Mouse (Mus musculus): ENCODE data around the gene Kdf1. TPM values are rescaled to one million over a fixed set of nuclear protein-coding genes. Genes with fewer than 3 reads are reported as not detected.

Gene Kdf1
- total RNA-seq, 2 experiments from 2014 or later: not detected

- DNase-seq: no peak
- intact Hi-C loops (cut with DNase I): no loop called here
These were observed 33.3 kb downstream of the Kdf1 start for GRCm38 (mm10) chr4:133552029-133552428.

GRCm38 (mm10) chr4:133552768-133553447 is 34.1 kb downstream of the Kdf1 start, which contains the start of gene Nr0b2:
Nr0b2 (plus strand) TSS chr4:133553376.
- DNase-seq: peak; percentile 68 to 71
- intact Hi-C loops (cut with DNase I): no loop called here

GRCm38 (mm10) chr4:133553448-133554330 is 34.9 kb downstream of the Kdf1 start:
- DNase-seq: peak; percentile 8 to 57
- intact Hi-C loops (cut with DNase I): no loop called here

GRCm38 (mm10) chr4:133557041-133557717 is 38.4 kb downstream of the Kdf1 start:
- DNase-seq: no peak
- intact Hi-C loops (cut with DNase I): no loop called here

- no peak for DNase-seq
- intact Hi-C loops (cut with DNase I): no loop called here
These were observed 41.1 kb downstream of the Kdf1 start for GRCm38 (mm10) chr4:133559846-133560245.

- DNase-seq: no peak
- intact Hi-C loops (cut with DNase I): no loop called here
These were observed 42.9 kb downstream of the Kdf1 start for GRCm38 (mm10) chr4:133561622-133562021.

GRCm38 (mm10) chr4:133563123-133563571 is 44.4 kb downstream of the Kdf1 start:
- intact Hi-C loops (cut with DNase I): no loop called here
- DNase-seq: peak; percentile 83 to 87

GRCm38 (mm10) chr4:133567251-133567650 is 48.5 kb downstream of the Kdf1 start:
- intact Hi-C loops (cut with DNase I): no loop called here
- DNase-seq: no peak

GRCm38 (mm10) chr4:133569291-133570065 is 50.7 kb downstream of the Kdf1 start:
- intact Hi-C loops (cut with DNase I): no loop called here
- DNase-seq: no peak

- DNase-seq: no peak
- intact Hi-C loops (cut with DNase I): no loop called here
These were observed 51.3 kb downstream of the Kdf1 start for GRCm38 (mm10) chr4:133570066-133570466.

- intact Hi-C loops (cut with DNase I): no loop called here
- DNase-seq: peak; percentile 94 to 96
These were observed 55.5 kb downstream of the Kdf1 start, which contains the start of gene Gpatch3 for GRCm38 (mm10) chr4:133574070-133574842. Gpatch3 (plus strand) TSS chr4:133574745.

GRCm38 (mm10) chr4:133574843-133575202 is 56.1 kb downstream of the Kdf1 start:
- DNase-seq: no peak
- intact Hi-C loops (cut with DNase I): no loop called here

- intact Hi-C loops (cut with DNase I): no loop called here
- DNase-seq: no peak
These were observed 59.2 kb downstream of the Kdf1 start for GRCm38 (mm10) chr4:133577983-133578382.

Small RNAs within 50 kb of the gene (microRNA-seq; reads per million reads assigned to microRNA genes)
- 0 reads per million in 2 experiments for gene Gm23158

Other genes with a start within 250 kb of the Kdf1 start
- 10 to 100 TPM; 28.7 to 31.7 TPM for gene Tmem222, start 241.2 kb upstream of the Kdf1 start, total RNA-seq (2021)
- 10 to 100 TPM; 55.3 to 58.8 TPM for gene Wdtc1, start 165.5 kb upstream of the Kdf1 start, total RNA-seq (2021)
- gene Slc9a1, start 149.3 kb upstream of the Kdf1 start, total RNA-seq (2021): 10 to 100 TPM; 21.4 to 24.2 TPM
- gene Tent5b, start 38.8 kb upstream of the Kdf1 start, total RNA-seq (2021): 1 to 10 TPM in 1 of 2 experiments, under 1 TPM in 1; 0.87 to 8.5 TPM
- 1 to 10 TPM; 1.6 to 2.8 TPM for gene Trnp1, start 20.4 kb upstream of the Kdf1 start, total RNA-seq (2021)
- 10 to 100 TPM; 71.0 to 74.5 TPM for gene Nudc, start 27.0 kb downstream of the Kdf1 start, total RNA-seq (2021)
- gene Nr0b2, start 34.4 kb downstream of the Kdf1 start, total RNA-seq (2021): 10 to 100 TPM; 13.9 to 20.4 TPM
- gene Gpatch3, start 55.8 kb downstream of the Kdf1 start, total RNA-seq (2021): 1 to 10 TPM; 5.1 to 8.3 TPM
- 1 to 10 TPM; 9.0 to 9.8 TPM for gene Gpn2, start 65.4 kb downstream of the Kdf1 start, total RNA-seq (2021)
- 1 to 10 TPM; 1.3 to 1.9 TPM for gene Sfn, start 83.2 kb downstream of the Kdf1 start, total RNA-seq (2021)
- 10 to 100 TPM; 21.9 to 25.0 TPM for gene Zdhhc18, start 131.2 kb downstream of the Kdf1 start, total RNA-seq (2021)
- 10 to 100 TPM in 1 of 2 experiments, 1 to 10 TPM in 1; 8.6 to 11.2 TPM for gene Pigv, start 153.7 kb downstream of the Kdf1 start, total RNA-seq (2021)
- 10 to 100 TPM; 55.3 to 61.9 TPM for gene Arid1a, start 237.8 kb downstream of the Kdf1 start, total RNA-seq (2021)

Measured in heart, postnatal 10 days (tissue).